Mouse (Mus musculus): ENCODE data around the gene AC170998.1.
"Not testable (repeated sequence)": the region's sequence is repeated elsewhere in the genome, so short reads cannot be mapped to it uniquely, and the experiment has no call there.

Gene AC170998.1

GRCm38 (mm10) chr17:28706697-28707096, 19.2 kb upstream of the AC170998.1 start:
- DNase-seq (ENCODE audit: low spot score in 2 of 2): no peak

GRCm38 (mm10) chr17:28707136-28707627, 18.7 kb upstream of the AC170998.1 start:
- DNase-seq (ENCODE audit: low spot score in 2 of 2): no peak

DNA sequence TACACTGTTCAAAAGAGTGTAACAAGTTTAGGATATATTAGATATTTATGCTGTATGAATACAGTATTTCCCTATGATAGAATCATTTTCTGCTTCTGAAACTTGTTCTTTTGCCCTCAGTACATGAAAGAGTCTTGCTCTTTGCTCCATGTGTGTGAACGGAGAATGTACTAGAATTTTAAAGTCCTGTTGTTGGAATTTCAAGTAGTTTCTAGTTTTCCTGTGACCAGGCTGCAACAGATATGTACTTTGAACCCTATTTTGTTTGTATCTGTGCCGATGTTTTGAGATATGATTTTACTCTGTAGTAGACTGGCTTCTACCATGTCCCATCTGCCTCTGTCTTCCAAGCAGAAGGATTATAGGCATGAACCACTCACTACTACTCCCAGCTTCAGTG, 18.1 kb upstream of the AC170998.1 start:
- no peak for DNase-seq (ENCODE audit: low spot score in 2 of 2)

DNA sequence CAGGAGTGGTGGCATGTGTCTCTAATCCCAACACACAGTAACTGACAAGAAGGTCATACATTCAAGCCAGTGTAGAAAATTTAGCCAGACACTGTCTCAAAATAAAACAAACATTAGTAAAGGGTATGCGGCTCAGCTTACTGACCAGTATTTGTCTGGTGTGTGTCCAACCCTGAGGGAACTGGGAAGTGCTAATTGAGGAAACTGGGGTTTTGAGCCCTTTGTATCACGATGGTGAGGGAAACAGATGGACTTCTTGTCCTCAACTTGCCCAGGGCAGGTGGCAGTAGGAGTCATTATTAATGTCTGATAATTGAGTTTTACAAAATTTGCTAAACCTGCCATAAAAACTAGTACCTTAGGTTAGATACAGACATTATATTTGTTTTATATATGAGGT, 16.9 kb upstream of the AC170998.1 start:
- no peak for DNase-seq (ENCODE audit: low spot score in 2 of 2)

DNA sequence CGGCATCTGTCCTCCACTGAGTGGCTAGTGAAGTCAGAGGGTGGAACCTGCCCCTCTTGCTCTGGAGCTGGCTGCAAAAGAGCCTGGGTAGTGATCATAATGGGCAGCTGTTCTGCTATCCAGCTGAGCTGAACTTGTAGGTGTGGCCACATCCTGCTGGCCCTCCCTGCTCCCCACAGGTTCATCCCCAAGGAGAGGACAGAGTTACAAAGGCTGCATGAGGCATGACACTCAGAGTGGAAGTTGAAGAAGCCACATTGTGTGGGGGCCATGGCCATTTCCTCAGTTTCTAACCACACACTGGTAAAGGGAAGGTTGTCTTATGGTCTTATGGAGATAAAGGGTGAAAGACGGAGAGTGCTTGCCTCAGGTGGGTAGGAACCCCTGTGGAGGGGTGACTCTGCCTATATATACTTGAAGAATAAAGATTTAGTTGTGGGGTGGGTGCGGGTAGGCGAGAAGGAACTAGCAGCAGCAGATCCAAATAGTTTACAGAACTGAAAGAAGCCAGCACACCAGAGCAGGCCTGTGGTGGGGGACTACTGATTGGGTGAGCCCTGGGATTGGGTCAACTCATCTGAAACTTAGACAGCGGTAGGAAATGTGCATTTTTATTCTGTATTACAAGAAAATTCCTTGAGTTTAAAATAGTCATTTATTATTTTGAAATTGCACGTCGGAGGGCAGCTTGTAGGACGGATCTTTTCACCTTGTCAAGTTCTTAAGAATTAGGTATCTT, 16.2 kb upstream of the AC170998.1 start:
- no peak for DNase-seq (ENCODE audit: low spot score in 2 of 2)

DNA sequence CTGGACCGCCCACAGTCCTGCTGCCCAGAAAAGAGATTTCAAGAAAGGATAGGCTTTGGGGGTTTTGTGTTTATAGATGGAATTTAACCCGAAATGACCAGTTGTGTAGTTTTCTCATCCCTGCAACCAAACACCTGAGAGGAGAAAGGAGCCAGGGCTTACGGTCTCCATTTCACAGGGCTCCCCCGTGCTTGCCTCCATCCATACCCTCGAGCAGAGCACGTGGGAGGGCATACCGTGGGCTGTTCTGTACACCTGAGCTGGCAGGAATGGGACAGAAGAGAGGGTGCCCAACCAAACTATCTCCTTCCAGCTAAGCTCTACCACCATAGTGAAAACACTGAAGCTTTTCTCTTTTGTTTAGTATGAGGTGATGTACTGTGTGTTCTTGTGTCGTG, 15.6 kb upstream of the AC170998.1 start:
- no peak for DNase-seq (ENCODE audit: low spot score in 2 of 2)

DNA sequence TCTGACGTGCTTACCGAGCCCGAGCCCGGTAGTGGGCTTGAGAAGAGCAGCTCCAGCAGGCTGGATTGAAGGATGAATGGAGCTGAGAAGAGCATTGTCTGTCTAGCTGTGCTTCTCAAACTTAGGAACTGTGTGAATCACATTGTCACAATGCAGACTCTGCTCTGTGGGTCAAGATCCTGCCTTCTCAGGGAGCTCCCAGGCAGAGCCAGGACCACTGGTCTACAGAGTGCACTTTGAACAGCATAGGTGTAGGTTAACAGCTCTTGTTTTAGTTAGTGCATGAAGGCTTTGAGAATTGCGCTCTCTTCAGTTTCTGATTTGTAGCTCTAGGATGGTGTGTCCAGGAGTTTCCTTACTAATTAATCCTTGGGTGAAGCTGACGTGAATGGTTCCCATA, 14.6 kb upstream of the AC170998.1 start:
- DNase-seq (ENCODE audit: low spot score in 2 of 2): no peak

GRCm38 (mm10) chr17:28712305-28712704, 13.6 kb upstream of the AC170998.1 start:
- no peak for DNase-seq (ENCODE audit: low spot score in 2 of 2)

GRCm38 (mm10) chr17:28714006-28714405, 11.9 kb upstream of the AC170998.1 start:
- no peak for DNase-seq (ENCODE audit: low spot score in 2 of 2)

GRCm38 (mm10) chr17:28715832-28716548, 9.9 kb upstream of the AC170998.1 start:
- no peak for DNase-seq (ENCODE audit: low spot score in 2 of 2)

- DNase-seq (ENCODE audit: low spot score in 2 of 2): no peak
These were observed 8.3 kb upstream of the AC170998.1 start for GRCm38 (mm10) chr17:28717535-28717934.

GRCm38 (mm10) chr17:28727511-28727910, 1.6 kb downstream of the AC170998.1 start:
- not testable (repeated sequence) for DNase-seq (ENCODE audit: low spot score in 2 of 2)

GRCm38 (mm10) chr17:28735317-28736105, 9.6 kb downstream of the AC170998.1 start:
- DNase-seq (ENCODE audit: low spot score in 2 of 2): peak in 1 of 2 experiments; percentile 34

- DNase-seq (ENCODE audit: low spot score in 2 of 2): no peak
These were observed 10.6 kb downstream of the AC170998.1 start for GRCm38 (mm10) chr17:28736486-28736885.

- no peak for DNase-seq (ENCODE audit: low spot score in 2 of 2)
These were observed 12.1 kb downstream of the AC170998.1 start for GRCm38 (mm10) chr17:28737973-28738372.

DNA sequence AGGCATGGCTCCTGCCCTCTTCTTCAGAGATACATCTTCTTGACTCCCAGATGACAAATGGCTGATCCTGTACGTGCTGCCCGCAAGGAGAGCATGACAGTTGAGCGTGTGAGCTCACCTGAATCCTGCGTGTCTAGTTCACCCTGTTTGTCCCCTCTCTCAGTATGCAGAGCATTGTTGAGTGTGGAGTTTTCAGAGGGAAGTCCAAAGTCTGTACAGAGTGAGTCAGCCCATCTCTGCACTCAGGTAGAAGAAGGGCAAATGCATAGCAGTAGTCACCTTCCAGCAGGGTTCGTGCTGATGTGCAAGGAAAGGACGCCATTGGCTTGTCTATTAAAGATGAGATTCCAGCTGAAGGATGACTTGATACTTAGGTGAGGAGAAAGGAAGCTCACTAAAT, 13.4 kb downstream of the AC170998.1 start:
- no peak for DNase-seq (ENCODE audit: low spot score in 2 of 2)

DNA sequence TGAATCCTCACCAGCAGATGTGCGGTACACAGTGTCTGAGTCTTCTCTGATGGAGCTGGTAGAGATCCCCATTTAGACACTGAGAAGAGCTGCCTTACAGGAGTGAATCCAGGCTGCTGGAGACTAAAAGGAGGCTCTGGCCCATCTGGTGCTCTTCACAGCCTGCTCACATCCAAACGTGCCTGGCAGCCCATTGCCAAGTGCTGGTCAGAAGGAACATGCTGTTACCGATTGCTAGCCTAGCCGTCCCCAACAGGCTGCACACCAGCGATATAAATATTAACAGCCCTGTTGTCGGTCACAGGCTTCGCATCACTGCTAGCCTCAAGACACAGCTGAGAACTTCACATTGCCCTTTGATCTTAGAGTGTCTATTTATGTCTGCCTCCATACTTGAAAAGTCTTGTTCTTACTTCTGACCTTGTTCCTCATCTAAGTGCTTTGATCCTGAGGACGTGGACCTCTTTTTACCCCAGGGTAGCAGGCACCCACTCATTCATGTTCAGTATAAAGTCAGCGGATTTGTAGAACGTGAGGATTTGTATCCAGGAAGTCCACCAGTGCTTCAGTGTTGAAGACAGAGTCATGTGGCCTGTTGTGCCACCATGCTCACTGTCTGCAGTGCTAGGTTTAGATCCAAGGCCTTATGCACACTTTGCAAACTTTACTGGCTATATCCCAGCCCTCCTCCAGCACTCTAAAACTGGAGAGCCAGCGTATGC, 17.4 kb downstream of the AC170998.1 start:
- DNase-seq (ENCODE audit: low spot score in 2 of 2): peak; percentile 63 to 84

GRCm38 (mm10) chr17:28743916-28744315, 18.0 kb downstream of the AC170998.1 start:
- no peak for DNase-seq (ENCODE audit: low spot score in 2 of 2)

GRCm38 (mm10) chr17:28745773-28746172, 19.9 kb downstream of the AC170998.1 start:
- DNase-seq (ENCODE audit: low spot score in 2 of 2): peak in 1 of 2 experiments; percentile 44

GRCm38 (mm10) chr17:28748001-28748400, 22.1 kb downstream of the AC170998.1 start:
- no peak for DNase-seq (ENCODE audit: low spot score in 2 of 2)

GRCm38 (mm10) chr17:28750580-28750979, 24.7 kb downstream of the AC170998.1 start:
- no peak for DNase-seq (ENCODE audit: low spot score in 2 of 2)

- DNase-seq (ENCODE audit: low spot score in 2 of 2): no peak
These were observed 30.6 kb downstream of the AC170998.1 start for GRCm38 (mm10) chr17:28756447-28756846.
